Mouse (Mus musculus) megakaryocyte, embryonic 14.5 days (primary cell): ENCODE results near the gene Kifc3.

ENCODE experiments used
- FLI1 ChIP-seq: IDR thresholded peaks from 2 replicates; pipeline ENCODE4 v1.6.1; 2012; ENCODE audit warnings: low read length, inconsistent platforms, mixed read lengths
- GATA1 ChIP-seq: IDR thresholded peaks from 3 replicates; pipeline ENCODE4 v1.6.1; 2012; ENCODE audit warnings: mixed read lengths, low read length, inconsistent platforms, borderline replicate concordance

DNA sequence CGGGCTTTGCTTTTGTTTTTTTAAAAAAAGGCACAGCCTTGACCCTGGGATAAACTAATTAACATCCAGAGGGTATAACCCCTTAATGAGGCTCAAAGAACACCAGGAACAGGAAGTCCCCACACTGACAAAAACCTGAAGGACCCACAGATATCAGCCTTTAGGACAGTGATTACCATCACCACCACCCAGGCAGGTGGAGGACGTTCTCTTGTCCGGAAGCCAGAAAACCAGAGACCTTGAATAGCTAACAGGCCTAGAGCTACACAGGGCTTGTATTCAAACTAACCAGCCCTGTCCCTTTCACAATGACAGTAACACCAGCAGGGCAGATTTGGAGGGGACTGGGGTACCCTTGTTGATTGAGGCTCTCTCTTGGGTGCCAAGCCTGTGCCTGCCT, 66.4 kb downstream of the Kifc3 start:
- no peak for TF ChIP-seq GATA1
- no peak for TF ChIP-seq FLI1
